Mouse (Mus musculus): ENCODE results near the gene Foxf1. TPM values are rescaled to one million over a fixed set of nuclear protein-coding genes. Genes with fewer than 3 reads are reported as not detected.
A peak's percentile ranks its signal among the peaks of the same experiment; 100 is the strongest.

Foxf1 gene
- polyA plus RNA-seq, 1 experiment from 2014 or later = 9.5 TPM

DNA sequence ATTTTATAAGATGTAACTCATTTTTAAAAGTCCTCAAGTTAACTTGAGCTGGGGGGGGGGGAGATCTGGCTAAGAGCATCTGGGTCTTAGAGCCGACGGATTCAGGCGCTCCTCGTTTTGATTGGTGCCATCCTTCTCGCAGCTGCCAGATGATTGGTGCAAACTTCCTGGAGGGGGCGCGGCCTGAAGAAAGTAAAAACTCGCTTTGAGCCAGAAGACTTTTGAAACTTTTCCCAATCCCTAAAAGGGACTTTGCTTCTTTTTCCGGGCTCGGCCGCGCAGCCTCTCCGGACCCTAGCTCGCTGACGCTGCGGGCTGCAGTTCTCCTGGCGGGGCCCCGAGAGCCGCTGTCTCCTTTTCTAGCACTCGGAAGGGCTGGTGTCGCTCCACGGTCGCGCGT lies 31.8 kb downstream of the Foxf1 start, which contains the start of gene Foxc2:
TSS of gene Foxc2 (plus strand) at position 224 of the 400 bp plus-strand sequence.
- H3K36me3 ChIP-seq = no peaks in the 10 kb centered on the region
- 0 out of 2 replicates have a peak, but pooled peaks have one; percentile 16 for ATAC-seq (ENCODE audit: extremely low read depth, insufficient number of reproducible peaks, low FRiP score, low TSS enrichment)
- no peaks in the 10 kb centered on the region for H3K9me3 ChIP-seq
- H3K4me1 ChIP-seq = peaks cover 34% of the 10 kb centered on the region
- H3K27me3 ChIP-seq (replicated peaks) = peaks cover 90% of the 10 kb centered on the region
- peak within 1 kb of the TSS; percentile 90 for H3K9ac ChIP-seq
- WGBS = under 1% methylated on average over 25 of the region's 25 CpGs
- peak within 1 kb of the TSS; percentile 97 for H3K27ac ChIP-seq (replicated peaks)
- H3K4me3 ChIP-seq = peak within 1 kb of the TSS; percentile 77
- peak within 1 kb of the TSS; percentile 91 for H3K4me2 ChIP-seq

GRCm38 (mm10) chr8:121116591-121117185 lies 32.5 kb downstream of the Foxf1 start:
- ATAC-seq (ENCODE audit: extremely low read depth, insufficient number of reproducible peaks, low FRiP score, low TSS enrichment) = no peak; the same call in 1 of the 2 replicates
- H3K9ac ChIP-seq = peak overlapping the region; percentile 90
- H3K9me3 ChIP-seq = no peaks in the 10 kb centered on the region
- peak overlapping the region; percentile 91 for H3K4me2 ChIP-seq
- peak overlapping the region; percentile 77 for H3K4me3 ChIP-seq
- peak overlapping the region; percentile 97 for H3K27ac ChIP-seq (replicated peaks)
- peaks cover 38% of the 10 kb centered on the region for H3K4me1 ChIP-seq
- under 1% methylated on average over 55 of the region's 55 CpGs for WGBS
- H3K36me3 ChIP-seq = peaks cover 5% of the 10 kb centered on the region; the same call in 1 of the 2 replicates
- peaks cover 93% of the 10 kb centered on the region for H3K27me3 ChIP-seq (replicated peaks)

DNA sequence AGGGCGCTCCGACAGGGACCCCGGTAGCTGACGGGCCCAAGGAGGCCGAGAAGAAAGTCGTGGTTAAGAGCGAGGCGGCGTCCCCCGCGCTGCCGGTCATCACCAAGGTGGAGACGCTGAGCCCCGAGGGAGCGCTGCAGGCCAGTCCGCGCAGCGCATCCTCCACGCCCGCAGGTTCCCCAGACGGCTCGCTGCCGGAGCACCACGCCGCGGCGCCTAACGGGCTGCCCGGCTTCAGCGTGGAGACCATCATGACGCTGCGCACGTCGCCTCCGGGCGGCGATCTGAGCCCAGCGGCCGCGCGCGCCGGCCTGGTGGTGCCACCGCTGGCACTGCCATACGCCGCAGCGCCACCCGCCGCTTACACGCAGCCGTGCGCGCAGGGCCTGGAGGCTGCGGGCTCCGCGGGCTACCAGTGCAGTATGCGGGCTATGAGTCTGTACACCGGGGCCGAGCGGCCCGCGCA lies 33.0 kb downstream of the Foxf1 start:
- WGBS = under 1% methylated on average over 58 of the region's 62 CpGs
- no peaks in the 10 kb centered on the region for H3K9me3 ChIP-seq
- peak overlapping the region; percentile 97 for H3K27ac ChIP-seq (replicated peaks)
- peaks cover 43% of the 10 kb centered on the region for H3K4me1 ChIP-seq
- peak overlapping the region; percentile 91 for H3K4me2 ChIP-seq
- peaks cover 10% of the 10 kb centered on the region; the same call in 1 of the 2 replicates for H3K36me3 ChIP-seq
- H3K27me3 ChIP-seq (replicated peaks) = peaks cover 93% of the 10 kb centered on the region
- peak overlapping the region; percentile 77 for H3K4me3 ChIP-seq
- peak overlapping the region; percentile 90 for H3K9ac ChIP-seq
- ATAC-seq (ENCODE audit: extremely low read depth, insufficient number of reproducible peaks, low FRiP score, low TSS enrichment) = no peak

DNA sequence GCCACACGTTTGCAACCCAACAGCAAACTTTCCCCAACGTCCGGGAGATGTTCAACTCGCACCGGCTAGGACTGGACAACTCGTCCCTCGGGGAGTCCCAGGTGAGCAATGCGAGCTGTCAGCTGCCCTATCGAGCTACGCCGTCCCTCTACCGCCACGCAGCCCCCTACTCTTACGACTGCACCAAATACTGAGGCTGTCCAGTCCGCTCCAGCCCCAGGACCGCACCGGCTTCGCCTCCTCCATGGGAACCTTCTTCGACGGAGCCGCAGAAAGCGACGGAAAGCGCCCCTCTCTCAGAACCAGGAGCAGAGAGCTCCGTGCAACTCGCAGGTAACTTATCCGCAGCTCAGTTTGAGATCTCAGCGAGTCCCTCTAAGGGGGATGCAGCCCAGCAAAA lies 33.7 kb downstream of the Foxf1 start:
- Histone ChIP-seq H3K9ac (peak overlapping the region; percentile 90), H3K27me3 (replicated peaks) (peaks cover 93% of the 10 kb centered on the region), H3K4me3 (peak overlapping the region; percentile 77), H3K4me1 (peaks cover 48% of the 10 kb centered on the region), H3K36me3 (peaks cover 12% of the 10 kb centered on the region; the same call in 1 of the 2 replicates), H3K27ac (replicated peaks) (peak overlapping the region; percentile 97), H3K9me3 (no peaks in the 10 kb centered on the region), H3K4me2 (peak overlapping the region; percentile 91)
- ATAC-seq (ENCODE audit: extremely low read depth, insufficient number of reproducible peaks, low FRiP score, low TSS enrichment) = no peak
- WGBS = under 1% methylated on average over 28 of the region's 28 CpGs

GRCm38 (mm10) chr8:121118634-121119420 lies 34.6 kb downstream of the Foxf1 start:
- peak overlapping the region; percentile 97 for H3K27ac ChIP-seq (replicated peaks)
- peaks cover 41% of the 10 kb centered on the region for H3K4me1 ChIP-seq
- 6% methylated on average over 18 of the region's 18 CpGs for WGBS
- peak overlapping the region; percentile 91 for H3K4me2 ChIP-seq
- H3K9ac ChIP-seq = peak overlapping the region; percentile 90
- H3K9me3 ChIP-seq = no peaks in the 10 kb centered on the region
- H3K36me3 ChIP-seq = peaks cover 12% of the 10 kb centered on the region; the same call in 1 of the 2 replicates
- peaks cover 99% of the 10 kb centered on the region for H3K27me3 ChIP-seq (replicated peaks)
- ATAC-seq (ENCODE audit: extremely low read depth, insufficient number of reproducible peaks, low FRiP score, low TSS enrichment) = no peak
- peak overlapping the region; percentile 77 for H3K4me3 ChIP-seq

- Histone ChIP-seq H3K9ac (peak overlapping the region; percentile 90), H3K4me3 (peak overlapping the region; percentile 77), H3K4me2 (peak overlapping the region; percentile 91), H3K36me3 (peaks cover 12% of the 10 kb centered on the region; the same call in 1 of the 2 replicates), H3K27ac (replicated peaks) (peak overlapping the region; percentile 61), H3K9me3 (no peaks in the 10 kb centered on the region), H3K4me1 (peaks cover 48% of the 10 kb centered on the region), H3K27me3 (replicated peaks) (peaks cover 98% of the 10 kb centered on the region)
- 19% methylated on average over 12 of the region's 12 CpGs for WGBS
- ATAC-seq (ENCODE audit: extremely low read depth, insufficient number of reproducible peaks, low FRiP score, low TSS enrichment) = no peak
Measured at GRCm38 (mm10) chr8:121119635-121120455, 35.7 kb downstream of the Foxf1 start.

DNA sequence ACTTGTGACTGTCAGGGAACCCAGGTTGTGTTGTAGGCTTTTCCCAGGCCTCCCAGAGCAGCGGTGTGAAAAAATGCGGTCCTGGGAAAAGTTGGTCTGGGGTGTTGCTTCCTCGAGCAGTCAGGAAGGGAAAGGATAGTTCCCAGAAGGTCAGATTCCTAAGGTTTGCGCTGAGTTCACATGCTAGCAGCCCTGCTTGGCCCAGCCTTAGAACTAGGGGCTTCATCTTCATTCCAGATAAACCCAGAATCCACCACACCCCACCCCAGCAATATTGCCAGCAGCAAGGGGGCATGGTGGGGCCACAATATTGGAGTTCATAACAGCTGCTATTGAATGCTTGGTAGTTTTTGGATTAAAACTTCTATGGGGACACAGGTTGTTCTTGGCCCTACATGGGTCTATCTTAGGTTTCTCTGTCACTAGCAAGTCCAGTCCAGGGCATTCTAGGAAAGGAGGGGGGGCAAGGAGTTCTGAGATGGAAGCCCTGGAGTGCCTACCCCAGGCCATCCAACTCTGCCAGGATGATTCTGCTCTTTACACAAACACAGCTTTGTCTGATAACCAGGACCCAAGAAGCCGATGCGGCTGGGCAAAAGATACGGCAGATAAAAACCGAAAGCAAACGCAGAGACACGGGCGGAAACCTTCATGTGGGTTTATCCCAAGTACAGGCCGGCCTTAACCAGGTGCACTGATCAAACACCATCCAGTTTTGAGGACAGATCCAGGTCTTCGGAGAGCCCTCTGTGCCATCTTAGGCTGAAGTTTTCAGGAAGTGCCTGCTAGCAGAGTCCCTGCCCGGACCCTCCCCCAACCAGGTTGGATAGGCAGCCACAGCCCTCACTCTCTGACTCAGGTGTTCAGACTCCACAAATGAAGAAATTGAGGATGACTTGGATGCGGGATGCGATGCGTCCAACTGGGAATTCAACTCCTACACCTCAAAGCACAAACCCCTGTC lies 36.6 kb downstream of the Foxf1 start:
- H3K9me3 ChIP-seq = no peaks in the 10 kb centered on the region
- H3K9ac ChIP-seq = peak overlapping the region; percentile 90
- H3K27ac ChIP-seq (replicated peaks) = peak overlapping the region; percentile 61
- H3K4me1 ChIP-seq = peaks cover 47% of the 10 kb centered on the region
- H3K36me3 ChIP-seq = peaks cover 12% of the 10 kb centered on the region; the same call in 1 of the 2 replicates
- peak overlapping the region; percentile 77 for H3K4me3 ChIP-seq
- H3K4me2 ChIP-seq = peak overlapping the region; percentile 91
- 27% methylated on average over 17 of the region's 17 CpGs for WGBS
- ATAC-seq (ENCODE audit: extremely low read depth, insufficient number of reproducible peaks, low FRiP score, low TSS enrichment) = no peak
- H3K27me3 ChIP-seq (replicated peaks) = peaks cover 98% of the 10 kb centered on the region

GRCm38 (mm10) chr8:121121704-121122103 lies 37.5 kb downstream of the Foxf1 start:
- Histone ChIP-seq H3K4me1 (peaks cover 50% of the 10 kb centered on the region), H3K4me2 (peak overlapping the region; percentile 91), H3K36me3 (peaks cover 12% of the 10 kb centered on the region; the same call in 1 of the 2 replicates), H3K27me3 (replicated peaks) (peaks cover 99% of the 10 kb centered on the region), H3K9me3 (no peaks in the 10 kb centered on the region), H3K9ac (peak overlapping the region; percentile 90; the same call in 1 of the 2 replicates), H3K4me3 (peak overlapping the region; percentile 77; the same call in 1 of the 2 replicates), H3K27ac (replicated peaks) (no peak overlapping the region)
- ATAC-seq (ENCODE audit: extremely low read depth, insufficient number of reproducible peaks, low FRiP score, low TSS enrichment) = no peak
- WGBS = 37% methylated on average over 8 of the region's 8 CpGs

DNA sequence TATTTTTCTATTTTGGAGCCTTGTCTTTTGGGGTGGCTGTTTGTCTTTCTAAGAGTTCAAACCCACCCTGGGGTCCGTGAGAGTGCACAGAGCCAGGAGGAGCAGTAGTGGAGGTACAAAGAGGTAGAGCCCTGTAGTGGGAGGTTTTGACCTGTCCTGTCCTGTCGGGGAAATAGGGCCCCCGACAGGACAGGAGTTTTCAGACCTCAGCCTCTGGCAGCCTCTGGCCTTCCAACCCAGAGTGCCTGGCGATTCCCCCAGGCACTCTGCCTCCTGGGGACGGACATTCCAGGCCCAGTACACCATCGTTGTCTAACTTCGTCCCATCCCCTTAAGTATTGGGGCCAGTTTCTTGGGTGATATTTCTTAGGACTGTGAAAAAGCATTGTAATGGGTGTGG lies 38.2 kb downstream of the Foxf1 start:
- peaks cover 99% of the 10 kb centered on the region for H3K27me3 ChIP-seq (replicated peaks)
- H3K9me3 ChIP-seq = no peaks in the 10 kb centered on the region
- peaks cover 12% of the 10 kb centered on the region; the same call in 1 of the 2 replicates for H3K36me3 ChIP-seq
- 0 out of 2 replicates have a peak overlapping the region, but pooled peaks have one; percentile 37 for H3K9ac ChIP-seq
- no peak for ATAC-seq (ENCODE audit: extremely low read depth, insufficient number of reproducible peaks, low FRiP score, low TSS enrichment)
- H3K27ac ChIP-seq (replicated peaks) = no peak overlapping the region
- peaks cover 52% of the 10 kb centered on the region for H3K4me1 ChIP-seq
- H3K4me3 ChIP-seq = no peak overlapping the region
- peak overlapping the region; percentile 91; the same call in 1 of the 2 replicates for H3K4me2 ChIP-seq
- 19% methylated on average over 7 of the region's 7 CpGs for WGBS

GRCm38 (mm10) chr8:121123113-121123512 lies 38.9 kb downstream of the Foxf1 start:
- no peaks in the 10 kb centered on the region for H3K9me3 ChIP-seq
- no peak overlapping the region for H3K4me3 ChIP-seq
- ATAC-seq (ENCODE audit: extremely low read depth, insufficient number of reproducible peaks, low FRiP score, low TSS enrichment) = no peak
- 67% methylated on average over 2 of the region's 2 CpGs for whole genome bisulfite sequencing
- peaks cover 57% of the 10 kb centered on the region for H3K4me1 ChIP-seq
- peaks cover 99% of the 10 kb centered on the region for H3K27me3 ChIP-seq (replicated peaks)
- no peak overlapping the region for H3K4me2 ChIP-seq
- H3K9ac ChIP-seq = no peak overlapping the region
- H3K36me3 ChIP-seq = peaks cover 12% of the 10 kb centered on the region; the same call in 1 of the 2 replicates
- no peak overlapping the region for H3K27ac ChIP-seq (replicated peaks)

Data from heart, embryonic 13.5 days (tissue).